Mouse (Mus musculus) heart, embryonic 11.5 days (tissue): ENCODE measurements around the gene Rbpj. TPM values are rescaled to one million over a fixed set of nuclear protein-coding genes. Genes with fewer than 3 reads are reported as not detected.

Experiments
- ATAC-seq: fragments of 200-750 bp; cut with Nextera tagmentation; replicated peaks from 2 replicates; pipeline ENCODE4 v1.8.0; 2017; ENCODE audit warnings: moderate library complexity; ENCODE audit not compliant: insufficient number of reproducible peaks, low FRiP score, low TSS enrichment
- H3K27ac ChIP-seq: fragments of 300-500 bp; sonication (generic); 2 replicates; pipeline ENCODE4 v1.5.1; 2014; ENCODE audit warnings: mild to moderate bottlenecking, low read depth, low read length
- H3K27me3 ChIP-seq: fragments of 300-500 bp; sonication (generic); 2 replicates; pipeline ENCODE4 v1.6.1; 2014; ENCODE audit warnings: mild to moderate bottlenecking, low read length, mixed read lengths; ENCODE audit not compliant: control insufficient read depth, insufficient read depth
- H3K36me3 ChIP-seq: fragments of 300-500 bp; sonication (generic); 2 replicates; pipeline ENCODE4 v1.6.1; 2014; ENCODE audit warnings: mild to moderate bottlenecking, low read length, moderate library complexity, mixed read lengths; ENCODE audit not compliant: control insufficient read depth, insufficient read depth
- H3K4me1 ChIP-seq: fragments of 300-500 bp; sonication (generic); 2 replicates; pipeline ENCODE4 v1.6.1; 2014; ENCODE audit warnings: low read length; ENCODE audit not compliant: control insufficient read depth, insufficient read depth
- H3K4me2 ChIP-seq: fragments of 300-500 bp; sonication (generic); 2 replicates; pipeline ENCODE4 v1.6.1; 2014; ENCODE audit warnings: mild to moderate bottlenecking, moderate library complexity
- H3K4me3 ChIP-seq: fragments of 300-500 bp; sonication (generic); 2 replicates; pipeline ENCODE4 v1.5.1; 2014; ENCODE audit warnings: low read depth, low read length
- H3K9ac ChIP-seq: fragments of 300-500 bp; sonication (generic); 2 replicates; pipeline ENCODE4 v1.6.1; 2014; ENCODE audit warnings: mild to moderate bottlenecking, low read depth, low read length, moderate library complexity
- H3K9me3 ChIP-seq: fragments of 300-500 bp; sonication (generic); replicated peaks from 2 replicates; pipeline ENCODE4 v1.6.1; 2016; ENCODE audit warnings: low read length; ENCODE audit not compliant: control insufficient read depth
- WGBS: fragments of 180-500 bp; shearing (Covaris S2); extraction: QIAGEN DNeasy Blood & Tissue Kit; methylation state at CpG from one replicate; pipeline ENCODE4 v1.1.7; 2014; ENCODE audit not compliant: insufficient replicate concordance; 5-methylcytosine and 5-hydroxymethylcytosine counted together
- polyA plus RNA-seq: library from polyadenylated mRNA; unstranded; fragments of >200 nt; fragmentation: Nextera tagmentation; extraction: Ambion mirVana; gene quantifications from 2 replicates; pipeline ENCODE4 v1.2.1, GENCODE M21; 2014

Rbpj gene
- polyA plus RNA-seq, 1 experiment from 2014 or later, result 22.0 TPM

DNA sequence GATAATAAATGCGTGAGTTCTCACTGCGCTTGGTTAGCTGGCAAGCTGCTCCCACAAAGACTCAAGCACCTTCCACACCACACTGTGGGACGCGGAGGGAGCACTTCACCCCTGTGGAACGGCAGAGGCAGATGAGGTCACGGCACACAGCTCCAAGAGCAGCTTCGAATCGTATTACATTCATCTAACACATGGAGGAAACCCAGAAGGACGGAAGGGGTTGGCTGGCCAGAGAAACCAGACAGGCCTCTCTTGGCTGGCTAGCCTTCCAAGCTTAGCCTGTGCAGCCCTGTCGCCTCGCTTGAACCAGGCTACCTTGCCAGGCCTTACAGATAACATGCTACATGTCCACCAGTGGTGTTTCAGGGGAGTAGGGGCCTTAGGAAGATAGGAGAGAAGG, 6.5 kb downstream of the Rbpj start:
- no peak overlapping the region for H3K4me3 ChIP-seq
- peaks cover 13% of the 10 kb centered on the region for H3K4me1 ChIP-seq
- H3K4me2 ChIP-seq, result no peak overlapping the region
- no peaks in the 10 kb centered on the region for H3K9me3 ChIP-seq
- H3K9ac ChIP-seq, result no peak overlapping the region
- no peak for ATAC-seq
- 78% methylated on average over 11 of the region's 11 CpGs for WGBS
- no peaks in the 10 kb centered on the region for H3K36me3 ChIP-seq
- H3K27ac ChIP-seq, result no peak overlapping the region
- no peaks in the 10 kb centered on the region for H3K27me3 ChIP-seq

DNA sequence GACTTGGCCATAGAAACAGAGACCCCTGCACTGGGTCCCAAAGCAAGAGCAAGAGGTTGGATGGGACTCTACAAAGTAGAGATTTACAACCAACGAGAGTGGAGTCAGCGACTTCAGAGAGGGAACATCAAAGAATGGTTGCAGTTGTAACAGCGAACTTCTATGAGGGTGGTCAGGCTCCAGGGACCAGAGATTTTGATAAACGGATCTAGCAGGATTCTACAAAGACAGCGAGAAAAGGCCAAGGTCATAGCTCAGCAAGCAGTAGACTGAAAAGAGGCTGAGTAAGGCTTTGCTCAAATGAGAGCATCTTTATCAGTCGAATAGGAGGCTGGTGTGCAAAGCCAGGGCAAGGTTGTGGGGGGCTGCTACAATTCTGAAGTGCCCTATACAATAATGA, 13.2 kb downstream of the Rbpj start:
- no peak overlapping the region for H3K27ac ChIP-seq
- H3K4me2 ChIP-seq, result no peak overlapping the region
- H3K36me3 ChIP-seq, result no peaks in the 10 kb centered on the region
- no peak overlapping the region for H3K9ac ChIP-seq
- H3K4me3 ChIP-seq, result no peak overlapping the region
- H3K9me3 ChIP-seq, result no peaks in the 10 kb centered on the region
- no peaks in the 10 kb centered on the region for H3K4me1 ChIP-seq
- 76% methylated on average over 6 of the region's 6 CpGs for WGBS
- no peaks in the 10 kb centered on the region for H3K27me3 ChIP-seq
- ATAC-seq, result no peak

DNA sequence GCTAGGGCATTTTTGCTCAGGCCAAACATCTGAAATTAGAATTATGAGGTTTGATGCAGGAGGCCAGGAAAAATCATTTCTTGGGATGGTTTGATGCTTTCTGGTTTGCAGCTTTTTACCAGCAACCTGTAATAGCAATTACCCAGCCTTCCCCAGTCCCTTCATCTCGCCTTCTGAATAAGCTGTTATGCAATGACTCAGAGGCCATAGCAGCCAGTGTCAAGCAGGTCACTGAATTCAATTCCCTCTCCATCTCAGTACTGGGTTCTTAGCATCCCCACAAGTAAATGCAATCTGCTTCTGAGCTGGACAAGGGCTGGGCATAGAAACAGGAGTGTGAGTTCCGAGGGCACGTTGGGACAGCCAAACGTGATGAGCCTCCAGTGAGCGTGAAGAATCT, 13.9 kb downstream of the Rbpj start:
- H3K9me3 ChIP-seq, result no peaks in the 10 kb centered on the region
- no peak overlapping the region for H3K27ac ChIP-seq
- no peaks in the 10 kb centered on the region for H3K4me1 ChIP-seq
- no peak overlapping the region for H3K4me2 ChIP-seq
- no peak overlapping the region for H3K4me3 ChIP-seq
- H3K27me3 ChIP-seq, result no peaks in the 10 kb centered on the region
- no peak for ATAC-seq
- H3K9ac ChIP-seq, result no peak overlapping the region
- H3K36me3 ChIP-seq, result no peaks in the 10 kb centered on the region
- 78% methylated on average over 5 of the region's 5 CpGs for WGBS

DNA sequence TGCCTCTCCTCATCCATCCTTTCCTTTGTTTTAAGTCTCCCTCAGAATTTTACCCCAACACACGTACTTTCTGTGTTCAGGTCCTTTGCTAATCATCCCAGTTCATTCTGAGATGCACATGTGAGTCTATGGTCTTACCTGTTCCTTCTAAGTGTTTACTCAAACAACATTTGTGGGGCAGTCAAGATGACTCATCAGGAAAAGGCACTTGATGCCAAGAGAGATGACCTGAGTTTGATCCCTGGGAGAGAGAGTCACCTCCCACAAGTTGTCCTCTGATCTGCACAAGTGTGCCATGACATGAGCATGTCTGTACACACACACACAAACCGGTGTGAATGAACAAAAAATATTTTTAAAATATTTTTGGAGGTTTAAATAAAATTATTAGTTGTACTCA, 15.1 kb downstream of the Rbpj start:
- ATAC-seq, result no peak
- 80% methylated on average over 2 of the region's 2 CpGs for WGBS

DNA sequence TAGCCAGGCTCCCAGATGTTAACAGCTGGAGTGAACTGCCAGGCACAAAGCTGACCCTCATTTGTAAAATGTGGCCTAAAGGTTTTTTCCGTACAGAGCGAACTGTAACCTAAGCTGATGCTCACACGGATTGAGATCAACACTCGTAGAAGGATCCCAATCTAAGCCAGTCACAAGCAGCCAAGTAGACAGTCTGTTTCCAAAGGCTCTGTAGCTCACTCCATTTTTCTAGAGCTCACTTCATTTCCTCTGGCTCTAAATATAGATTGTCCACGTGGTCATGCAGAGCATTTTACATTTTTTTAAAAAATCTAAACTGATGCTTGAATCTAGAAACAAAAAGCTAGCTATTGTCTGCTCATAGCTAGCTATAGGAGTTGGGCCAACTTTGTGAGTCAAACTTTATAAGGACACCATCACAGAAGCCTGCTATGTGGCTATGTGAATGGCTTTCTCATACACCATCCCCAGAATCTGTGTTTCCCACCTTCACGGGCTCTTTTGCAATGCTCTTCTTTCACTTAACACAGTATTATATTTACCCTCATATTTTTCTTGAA, 19.2 kb downstream of the Rbpj start:
- H3K36me3 ChIP-seq, result no peaks in the 10 kb centered on the region
- H3K9me3 ChIP-seq, result no peaks in the 10 kb centered on the region
- no peaks in the 10 kb centered on the region for H3K27me3 ChIP-seq
- H3K27ac ChIP-seq, result no peak overlapping the region
- no peak for ATAC-seq
- no peak overlapping the region for H3K9ac ChIP-seq
- no peak overlapping the region for H3K4me2 ChIP-seq
- no peaks in the 10 kb centered on the region for H3K4me1 ChIP-seq
- no peak overlapping the region for H3K4me3 ChIP-seq
- WGBS, result 77% methylated on average over 6 of the region's 6 CpGs

More for the DNA sequence above, 15.1 kb downstream of the Rbpj start:
- no peaks in the 10 kb centered on the region for H3K36me3 ChIP-seq
- no peak overlapping the region for H3K4me2 ChIP-seq
- no peak overlapping the region for H3K27ac ChIP-seq
- no peak overlapping the region for H3K4me3 ChIP-seq
- no peaks in the 10 kb centered on the region for H3K9me3 ChIP-seq
- H3K4me1 ChIP-seq, result no peaks in the 10 kb centered on the region
- H3K9ac ChIP-seq, result no peak overlapping the region
- no peaks in the 10 kb centered on the region for H3K27me3 ChIP-seq

DNA sequence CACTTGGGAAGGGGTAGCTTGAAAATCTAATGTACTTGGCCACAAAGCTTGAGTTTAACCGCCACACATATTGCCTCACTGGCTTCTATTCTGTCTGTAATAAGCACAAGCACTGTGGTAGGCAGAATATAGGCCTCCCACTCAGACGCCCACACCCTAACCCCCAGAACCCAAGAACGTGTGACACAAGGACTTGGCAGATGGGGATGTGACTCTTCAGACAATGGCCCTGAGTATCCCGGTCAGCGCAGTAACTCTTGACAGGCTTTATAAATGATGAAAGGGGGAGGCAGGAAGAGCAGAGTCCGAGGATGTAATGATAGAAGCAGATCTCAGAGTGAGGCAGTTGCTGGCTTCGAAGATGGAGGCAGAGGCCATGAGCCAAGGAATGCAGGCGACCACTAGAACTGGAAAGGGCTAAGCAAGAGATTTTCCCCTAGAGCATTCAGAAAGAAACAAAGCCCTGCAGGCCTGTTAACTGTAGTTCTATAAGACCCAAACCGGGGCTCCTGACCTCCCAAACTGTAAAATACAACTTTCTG, 20.1 kb downstream of the Rbpj start:
- H3K4me2 ChIP-seq, result no peak overlapping the region
- no peak overlapping the region for H3K9ac ChIP-seq
- 71% methylated on average over 9 of the region's 9 CpGs for WGBS
- ATAC-seq, result no peak
- H3K4me1 ChIP-seq, result no peaks in the 10 kb centered on the region
- no peaks in the 10 kb centered on the region for H3K27me3 ChIP-seq
- no peak overlapping the region for H3K27ac ChIP-seq
- H3K4me3 ChIP-seq, result no peak overlapping the region
- H3K36me3 ChIP-seq, result no peaks in the 10 kb centered on the region
- no peaks in the 10 kb centered on the region for H3K9me3 ChIP-seq

DNA sequence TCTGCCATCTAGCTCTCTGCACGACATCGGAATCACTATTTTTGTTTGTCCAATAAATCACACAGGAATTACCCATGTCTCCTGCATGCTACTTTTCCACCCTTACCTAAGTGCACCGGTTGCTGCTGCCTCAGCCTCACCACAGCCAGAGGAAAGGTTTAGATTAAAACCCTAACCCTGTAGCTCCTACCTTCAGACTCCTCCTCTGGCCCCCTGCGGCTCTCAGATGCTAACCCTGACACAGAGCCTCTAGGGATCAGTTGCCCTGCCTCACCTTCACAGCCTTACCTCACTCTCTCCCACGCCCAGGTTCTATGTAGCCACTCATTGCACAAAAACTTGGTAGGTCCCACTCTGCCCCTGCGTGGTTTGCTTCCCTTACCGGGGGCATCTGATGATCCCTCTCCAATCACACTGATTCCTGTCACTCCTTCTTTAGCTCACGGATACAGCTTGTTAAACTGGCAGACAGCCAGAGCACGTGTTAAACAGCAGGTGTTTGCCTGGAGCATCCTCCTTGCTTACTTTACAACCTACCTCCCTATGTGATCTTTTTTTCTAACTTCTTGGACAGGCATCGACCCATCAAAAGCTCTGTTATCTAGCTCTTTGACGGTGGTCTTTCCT, 21.1 kb downstream of the Rbpj start:
- Histone ChIP-seq H3K9ac (no peak overlapping the region), H3K4me3 (no peak overlapping the region), H3K4me1 (no peaks in the 10 kb centered on the region), H3K36me3 (no peaks in the 10 kb centered on the region), H3K9me3 (no peaks in the 10 kb centered on the region), H3K27me3 (no peaks in the 10 kb centered on the region), H3K27ac (no peak overlapping the region), H3K4me2 (no peak overlapping the region)
- no peak for ATAC-seq
- 41% methylated on average over 11 of the region's 11 CpGs for WGBS

DNA sequence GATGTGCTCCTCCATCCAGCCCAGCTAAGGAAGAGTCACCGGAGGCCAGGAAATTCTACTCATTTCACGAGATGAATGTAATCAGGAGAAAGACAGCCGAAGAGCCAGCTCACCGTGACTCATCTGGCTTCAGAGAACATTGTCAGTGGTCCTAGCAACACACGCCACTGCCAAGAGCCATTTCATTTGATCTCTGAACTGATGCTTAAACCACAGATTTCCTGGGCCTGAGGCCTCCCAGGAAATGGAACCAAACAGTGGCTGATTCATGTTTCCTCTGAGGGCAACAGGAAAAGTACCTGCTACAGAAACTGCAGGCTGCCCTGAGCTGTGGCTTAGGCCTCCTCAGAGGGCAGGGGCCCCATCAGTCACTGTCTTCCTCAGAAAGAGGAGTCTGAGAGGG, 24.7 kb downstream of the Rbpj start:
- no peaks in the 10 kb centered on the region for H3K4me1 ChIP-seq
- H3K4me2 ChIP-seq, result no peak overlapping the region
- H3K27ac ChIP-seq, result no peak overlapping the region
- no peak for ATAC-seq
- H3K4me3 ChIP-seq, result no peak overlapping the region
- no peaks in the 10 kb centered on the region for H3K36me3 ChIP-seq
- no peaks in the 10 kb centered on the region for H3K9me3 ChIP-seq
- 40% methylated on average over 5 of the region's 5 CpGs for WGBS
- no peak overlapping the region for H3K9ac ChIP-seq
- no peaks in the 10 kb centered on the region for H3K27me3 ChIP-seq

DNA sequence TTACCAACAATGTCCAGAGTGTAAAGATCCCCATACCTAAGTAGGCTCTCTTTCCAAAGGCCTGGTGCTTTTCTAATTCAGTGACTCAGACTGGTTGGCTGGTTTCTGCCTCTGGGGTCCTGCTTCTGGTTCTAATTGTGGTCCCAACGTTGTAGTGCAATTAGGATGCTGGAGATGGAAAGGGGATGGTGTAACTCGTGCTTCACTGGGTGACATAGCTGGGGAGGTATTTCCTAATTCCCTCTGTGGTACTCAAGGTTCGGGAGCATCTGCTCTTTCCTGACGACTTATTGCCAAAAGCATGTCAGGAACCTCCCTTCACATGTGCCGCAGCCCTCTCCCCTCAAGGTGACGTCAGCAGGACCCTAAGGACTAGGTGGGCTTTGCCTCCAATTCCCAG, 27.8 kb downstream of the Rbpj start:
- ATAC-seq, result no peak
- no peaks in the 10 kb centered on the region for H3K9me3 ChIP-seq
- WGBS, result 61% methylated on average over 6 of the region's 6 CpGs

More for the DNA sequence above, 27.8 kb downstream of the Rbpj start:
- Histone ChIP-seq H3K4me3 (no peak overlapping the region), H3K36me3 (no peaks in the 10 kb centered on the region), H3K4me1 (no peaks in the 10 kb centered on the region), H3K27ac (no peak overlapping the region), H3K27me3 (no peaks in the 10 kb centered on the region), H3K4me2 (no peak overlapping the region), H3K9ac (no peak overlapping the region)
